Mouse (Mus musculus) testis, adult 10 weeks (tissue): Measurements from ENCODE around the gene Gm35549. TPM values are rescaled to one million over a fixed set of nuclear protein-coding genes. Genes with fewer than 3 reads are reported as not detected.

ENCODE experiments used
- polyA plus RNA-seq: library from polyadenylated mRNA; stranded (reverse); fragments of 350-450 nt; fragmentation: Illumina TruSeq; extraction: RNeasy Lipid Tissue Mini Kit (QIAGEN cat#74804); gene quantifications from one replicate; pipeline ENCODE4 v1.2.3, GENCODE M21; 2014; ENCODE audit warnings: low read depth, low replicate concordance

Gene Gm35549
- polyA plus RNA-seq: 15.5 TPM

DNA sequence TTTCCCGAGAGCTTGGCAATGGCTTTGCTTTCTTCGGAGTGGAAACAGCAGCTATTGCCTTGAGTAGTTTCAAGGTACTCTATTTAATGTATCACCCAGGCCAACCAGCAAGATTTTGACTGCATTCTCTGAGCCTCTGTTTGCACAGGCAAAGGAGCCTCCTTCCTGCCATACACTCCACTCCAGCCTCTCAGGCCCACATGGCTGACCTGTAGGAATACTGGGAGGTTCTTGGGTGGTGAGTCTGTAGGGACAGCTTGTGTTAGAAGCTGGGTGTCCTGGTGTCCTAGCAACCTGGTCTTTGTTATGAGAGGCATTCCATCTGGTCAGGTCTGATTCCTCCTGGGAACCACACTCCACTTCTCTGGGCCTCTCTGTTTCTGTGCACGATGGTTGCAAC, at the start of gene Gm35549:
Gm35549 (minus strand) TSS at position 276 of the 400 bp plus-strand sequence.

DNA sequence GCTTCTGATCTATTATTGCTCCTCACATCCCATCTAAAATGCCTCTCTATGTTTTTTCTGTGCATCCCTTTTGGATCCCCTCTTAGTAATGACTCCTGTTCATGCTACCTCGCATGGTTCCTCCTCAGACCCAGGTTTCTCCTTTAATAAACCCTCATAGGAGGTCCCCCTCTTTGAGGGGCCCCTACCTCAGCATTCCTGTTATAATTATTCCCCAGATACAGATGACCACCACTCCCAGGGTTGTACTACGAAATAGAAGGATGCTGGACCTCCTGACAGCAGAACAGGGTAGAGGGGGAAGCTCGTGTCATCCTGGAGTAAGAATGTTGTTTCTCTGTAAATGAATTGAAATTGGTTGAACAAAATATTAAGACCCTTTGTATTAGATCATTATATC, 41.5 kb upstream of the Gm35549 start, which contains the start of gene Zkscan7:
Zkscan7 (plus strand) TSS at position 301 of the 400 bp plus-strand sequence.

GRCm38 (mm10) chr9:122865697-122866166, 21.9 kb upstream of the Gm35549 start, which contains the start of gene Zfp445:
Gene Zfp445, minus strand, starts transcription at chr9:122866006.

GRCm38 (mm10) chr9:122805053-122805844, 38.6 kb downstream of the Gm35549 start, which contains the start of gene Tcaim:
Gene Tcaim, plus strand, starts transcription at chr9:122805539.

Other genes starting within 250 kb of the Gm35549 start
- gene Topaz1, start 96.7 kb downstream of the Gm35549 start, polyA plus RNA-seq: 39.6 TPM
- gene Tcaim, start 38.5 kb downstream of the Gm35549 start, polyA plus RNA-seq: 20.8 TPM
- gene Zfp445, start 22.0 kb upstream of the Gm35549 start, polyA plus RNA-seq: 74.9 TPM
- 42.2 TPM for gene Zkscan7, start 41.6 kb upstream of the Gm35549 start, polyA plus RNA-seq
- 106 TPM for gene Zfp105, start 79.0 kb upstream of the Gm35549 start, polyA plus RNA-seq
- gene 1110059G10Rik, start 107.0 kb upstream of the Gm35549 start, polyA plus RNA-seq: 27.7 TPM
- 134 TPM for gene Kif15, start 107.0 kb upstream of the Gm35549 start, polyA plus RNA-seq
- 6.3 TPM for gene Tmem42, start 177.3 kb upstream of the Gm35549 start, polyA plus RNA-seq
- 0.78 TPM for gene Tgm4, start 190.7 kb upstream of the Gm35549 start, polyA plus RNA-seq